11 mouse cellular contexts compared by ENCODE assay signal in genomic region chr8:61295441-61295840, GRCm38 (mm10).
DNase-seq lines count a peak whose midpoint lies in the region; ATAC-seq and TF ChIP-seq lines count a peak whose summit lies in the region.
"Had no signal": no experiment of that assay in that cellular context is flagged by ENCODE, and none has a peak within 500 bp of the region (broad histone marks: within the 10 kb centered on the region; RNA-seq: fewer than 3 reads in every experiment).

No protein-coding gene starts in this region.

- H3K4me3 ChIP-seq in hindbrain, embryonic 11.5 days (ENCODE audit: low read depth, low read length), result no peak overlapping the region
- H3K4me3 ChIP-seq in midbrain, embryonic 15.5 days, result no peak overlapping the region
- H3K4me3 ChIP-seq in liver, postnatal 0 days (ENCODE audit: low read depth, low read length), result no peak overlapping the region
- H3K4me3 ChIP-seq: liver, embryonic 15.5 days had no signal

- TF ChIP-seq CTCF in liver, postnatal 0 days (IDR thresholded peaks at IDR 0.05; ENCODE audit: low read depth), result no peak

- peak; percentile 88 for ATAC-seq in hindbrain, embryonic 11.5 days (ENCODE audit: low FRiP score)
- peak; percentile 89 for ATAC-seq in midbrain, embryonic 15.5 days (replicated peaks)
- ATAC-seq in liver, postnatal 0 days, result no peak

- H3K9me3 ChIP-seq in hindbrain, embryonic 11.5 days (ENCODE audit: control insufficient read depth, low read length), result no peaks in the 10 kb centered on the region
- no peaks in the 10 kb centered on the region for H3K9me3 ChIP-seq in midbrain, embryonic 15.5 days
- H3K9me3 ChIP-seq in liver, postnatal 0 days (ENCODE audit: low read length), result no peaks in the 10 kb centered on the region
- H3K9me3 ChIP-seq: liver, embryonic 15.5 days had no signal

- no peaks in the 10 kb centered on the region for H3K27me3 ChIP-seq in hindbrain, embryonic 11.5 days (ENCODE audit: control insufficient read depth, insufficient read depth, low read length)
- no peaks in the 10 kb centered on the region for H3K27me3 ChIP-seq in midbrain, embryonic 15.5 days (replicated peaks)
- H3K27me3 ChIP-seq in liver, postnatal 0 days (ENCODE audit: insufficient read depth, low read length), result no peaks in the 10 kb centered on the region
- H3K27me3 ChIP-seq: liver, embryonic 15.5 days had no signal

- no peak overlapping the region for H3K27ac ChIP-seq in hindbrain, embryonic 11.5 days (ENCODE audit: low read depth, low read length)
- peak overlapping the region; percentile 35; the same call in 1 of the 2 replicates for H3K27ac ChIP-seq in midbrain, embryonic 15.5 days
- H3K27ac ChIP-seq in liver, postnatal 0 days (ENCODE audit: low read depth), result no peak overlapping the region
- H3K27ac ChIP-seq: kidney, postnatal 0 days; liver, embryonic 15.5 days had no signal

- H3K4me2 ChIP-seq in hindbrain, embryonic 11.5 days (replicated peaks; ENCODE audit: low read depth, low read length), result no peak overlapping the region
- peak overlapping the region; percentile 35 for H3K4me2 ChIP-seq in midbrain, embryonic 15.5 days
- no peak overlapping the region for H3K4me2 ChIP-seq in liver, postnatal 0 days (ENCODE audit: low read depth, low read length)
- H3K4me2 ChIP-seq: liver, embryonic 15.5 days had no signal

- no peak overlapping the region for H3K9ac ChIP-seq in hindbrain, embryonic 11.5 days (ENCODE audit: low read depth, low read length)
- H3K9ac ChIP-seq in midbrain, embryonic 15.5 days, result no peak overlapping the region
- no peak overlapping the region for H3K9ac ChIP-seq in liver, postnatal 0 days (replicated peaks)
- H3K9ac ChIP-seq: liver, embryonic 15.5 days had no signal

- DNase-seq in ZHBTc4 (ENCODE audit: low read depth, low spot score), result peak; percentile 47
- peak; percentile 40 for DNase-seq in embryo, embryonic 9.5 days (ENCODE audit: extremely low spot score)
- peak; percentile 45 for DNase-seq in hindbrain, embryonic 11.5 days (ENCODE audit: low spot score)
- DNase-seq in thymus, postnatal 36 days, result no peak
- DNase-seq in thymus, postnatal 4 days, result no peak
- no peak for DNase-seq in ovary, postnatal 10 days (ENCODE audit: low spot score)
- no peak for DNase-seq in liver, postnatal 0 days
- DNase-seq: adrenal gland, postnatal 10 days had no signal

- no peak for TF ChIP-seq EP300 in liver, postnatal 0 days (IDR thresholded peaks at IDR 0.05; ENCODE audit: low read depth)

- no peaks in the 10 kb centered on the region for H3K4me1 ChIP-seq in hindbrain, embryonic 11.5 days (replicated peaks; ENCODE audit: control insufficient read depth, insufficient read depth, low read length)
- peaks cover 26% of the 10 kb centered on the region for H3K4me1 ChIP-seq in midbrain, embryonic 15.5 days
- no peaks in the 10 kb centered on the region for H3K4me1 ChIP-seq in liver, postnatal 0 days (ENCODE audit: insufficient read depth)
- H3K4me1 ChIP-seq: liver, embryonic 15.5 days had no signal

- WGBS in hindbrain, embryonic 11.5 days, result 23% methylated on average over 12 of the region's 12 CpGs
- 12% methylated on average over 12 of the region's 12 CpGs for WGBS in midbrain, embryonic 15.5 days
- 85% methylated on average over 12 of the region's 12 CpGs for WGBS in liver, postnatal 0 days (ENCODE audit: insufficient replicate concordance)

- H3K36me3 ChIP-seq in hindbrain, embryonic 11.5 days (ENCODE audit: control insufficient read depth, insufficient read depth, low read length), result no peaks in the 10 kb centered on the region
- no peaks in the 10 kb centered on the region for H3K36me3 ChIP-seq in midbrain, embryonic 15.5 days (replicated peaks)
- no peaks in the 10 kb centered on the region for H3K36me3 ChIP-seq in liver, postnatal 0 days (replicated peaks; ENCODE audit: insufficient read depth, low read length)
- H3K36me3 ChIP-seq: liver, embryonic 15.5 days had no signal

Comparison
In these comparisons a context has a peak if more than half of its experiments do, and no peak if none do; other contexts are left out.
1. DNase-seq: peak in ZHBTc4 (single experiment), embryo, embryonic 9.5 days (single experiment) and hindbrain, embryonic 11.5 days (single experiment); none in thymus, postnatal 36 days (0 of 2), thymus, postnatal 4 days (single experiment), ovary, postnatal 10 days (single experiment) and liver, postnatal 0 days (single experiment).